Mouse (Mus musculus) lung, adult 10 weeks (tissue): Measurements from ENCODE around the gene Appl1. TPM values are rescaled to one million over a fixed set of nuclear protein-coding genes. Genes with fewer than 3 reads are reported as not detected.

Experiments
- polyA plus RNA-seq: library from polyadenylated mRNA; stranded (reverse); fragments of 350-450 nt; fragmentation: Illumina TruSeq; extraction: RNeasy Lipid Tissue Mini Kit (QIAGEN cat#74804); gene quantifications from one replicate; pipeline ENCODE4 v1.2.3, GENCODE M21; 2014; ENCODE audit warnings: low read depth, low replicate concordance; ENCODE audit not compliant: insufficient read depth

The Appl1 gene
- 7.9 TPM for polyA plus RNA-seq

GRCm38 (mm10) chr14:26971106-26971789 lies at the start of gene Appl1:
TSS of gene Appl1 (minus strand) at chr14:26971232.

GRCm38 (mm10) chr14:26994211-26994741 lies 23.2 kb upstream of the Appl1 start, which contains the start of gene Hesx1:
TSS of gene Hesx1 (plus strand) at chr14:26994416.

GRCm38 (mm10) chr14:26894392-26894791 lies 76.6 kb downstream of the Appl1 start, which contains the start of gene Asb14:
TSS of gene Asb14 (plus strand) at chr14:26894557.

Other genes with a start within 250 kb of the Appl1 start
- gene Asb14, start 76.7 kb downstream of the Appl1 start, polyA plus RNA-seq = 1.2 TPM
- not detected for gene Hesx1, start 23.2 kb upstream of the Appl1 start, polyA plus RNA-seq
- 3.7 TPM for gene Il17rd, start 67.7 kb upstream of the Appl1 start, polyA plus RNA-seq
- 50.6 TPM for gene Arhgef3, start 143.7 kb upstream of the Appl1 start, polyA plus RNA-seq